Mouse (Mus musculus): Measurements from ENCODE around the gene Olfr1126.

DNA sequence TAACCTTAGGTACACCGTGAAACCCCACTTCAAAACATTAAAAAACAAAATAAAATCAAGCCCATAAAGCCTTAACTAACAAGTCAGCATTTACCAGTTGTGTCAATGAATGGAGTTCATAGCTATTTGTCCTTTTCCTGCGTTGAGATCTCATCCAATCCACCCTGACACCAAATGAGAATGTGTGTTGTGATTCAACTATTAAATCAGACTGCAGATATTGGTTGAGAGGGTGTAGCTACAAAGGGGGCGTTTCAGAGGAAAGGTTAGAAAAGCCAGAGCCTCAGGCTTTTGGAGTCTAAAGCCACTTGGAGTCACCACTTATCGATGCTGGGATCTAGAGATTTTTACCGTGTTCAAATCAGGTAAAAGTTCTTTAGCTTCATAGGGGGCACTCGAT, 52.5 kb downstream of the Olfr1126 start, which contains the start of gene Pramel6:
- TF ChIP-seq CTCF (IDR thresholded peaks at IDR 0.05; ENCODE audit: low read depth, low read length) (no peak), POLR2A (IDR thresholded peaks at IDR 0.05; ENCODE audit: insufficient read depth, low read length) (no peak), EP300 (IDR thresholded peaks at IDR 0.05; ENCODE audit: insufficient read depth, low read depth, low read length) (no peak)

Measured in ES-Bruce4 (cell line).